Mouse (Mus musculus): ENCODE results near the gene Tex45. TPM values are rescaled to one million over a fixed set of nuclear protein-coding genes. Genes with fewer than 3 reads are reported as not detected.

Gene Tex45
- total and polyA plus RNA-seq, 3 experiments = 0.06 to 0.12 TPM; not detected in 1

DNA sequence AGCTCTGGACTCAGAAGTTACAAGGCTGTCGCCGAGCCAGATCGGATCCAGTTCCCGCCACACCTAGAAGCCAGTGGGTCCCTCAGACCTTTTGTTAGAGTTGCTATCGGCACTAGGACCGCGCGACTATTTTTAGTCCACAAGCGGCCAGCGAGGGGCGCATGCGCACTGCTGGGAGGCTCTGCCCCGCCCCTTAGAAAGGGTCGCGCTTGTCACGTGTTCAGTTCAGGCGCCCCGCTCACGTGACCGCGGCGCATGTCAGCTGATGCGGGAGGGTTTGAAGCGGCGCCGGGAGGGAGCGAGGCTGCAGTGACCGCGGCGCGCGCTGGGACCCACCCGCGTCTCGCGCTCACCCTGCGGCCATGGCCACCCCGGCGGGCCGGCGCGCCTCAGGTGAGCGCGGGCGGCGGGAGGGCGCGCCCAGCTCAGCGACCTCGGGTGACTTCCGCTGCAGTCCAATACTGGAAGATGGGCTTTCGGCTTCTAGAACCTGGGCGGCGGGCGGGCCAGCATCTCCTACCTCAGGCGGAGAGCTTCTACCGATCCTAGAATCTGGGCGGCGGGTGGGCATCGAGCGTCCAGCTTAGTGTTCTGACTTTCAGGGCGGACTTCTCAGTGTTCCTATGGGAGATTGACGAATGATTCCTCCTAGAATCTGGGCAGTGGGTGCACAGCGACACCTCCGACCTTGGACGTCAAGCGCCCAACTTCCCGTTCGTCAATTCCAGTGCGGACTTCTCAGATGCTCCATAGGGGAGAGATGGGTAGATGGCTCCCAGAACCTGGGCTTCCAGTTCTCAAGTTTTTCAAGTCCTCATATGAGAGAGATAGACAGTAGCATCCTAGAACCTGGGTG is 29.8 kb downstream of the Tex45 start, which contains the start of gene Mcoln1:
Mcoln1 (plus strand) TSS at position 223 of the 856 bp plus-strand sequence.
- Histone ChIP-seq H3K4me1 (ENCODE audit: control insufficient read depth in 1 of 2, insufficient read depth in 2 of 2, low read length in 2 of 2) (peaks cover 0 to 6% of the 10 kb centered on the region in 2 experiments; a peak in 2 of 4 replicates), H3K27ac (ENCODE audit: control insufficient read depth, low read depth, low read length) (peak within 1 kb of the TSS; percentile 75), H3K79me2 (ENCODE audit: control insufficient read depth, insufficient read depth, low read length, poor library complexity) (peaks cover 3% of the 10 kb centered on the region; the same call in 1 of the 2 replicates), H3K9me3 (replicated peaks; ENCODE audit: insufficient read depth, low read length) (no peaks in the 10 kb centered on the region), H3K27me3 (ENCODE audit: control insufficient read depth in 1 of 2, insufficient read depth in 2 of 2, low read length in 2 of 2) (no peaks in the 10 kb centered on the region), H3K36me3 (ENCODE audit: control insufficient read depth in 1 of 2, insufficient read depth in 2 of 2, low read length in 2 of 2) (peaks cover 0 to 6% of the 10 kb centered on the region in 2 experiments; a peak in 1 of 4 replicates), H3K4me3 (ENCODE audit: control insufficient read depth in 1 of 2, insufficient read depth in 1 of 2, low read depth in 2 of 2, low read length in 2 of 2) (peak within 1 kb of the TSS; percentile 56 to 75), H3K9ac (ENCODE audit: control insufficient read depth, low read depth, low read length, poor library complexity, severe bottlenecking) (peak within 1 kb of the TSS; percentile 81)
- DNase-seq (ENCODE audit: low read depth, low spot score) = peak; percentile 98
- TF ChIP-seq GABPA (IDR thresholded peaks at IDR 0.05; ENCODE audit: low read depth, low read length) = no peak
- peak; percentile 86 for TF ChIP-seq NELFE (IDR thresholded peaks at IDR 0.05; ENCODE audit: low read depth, low read length)
- TF ChIP-seq EP300 (IDR thresholded peaks at IDR 0.05; ENCODE audit: low read depth in 1 of 2, low read length in 2 of 2) = no peak
- TF ChIP-seq MAZ (IDR thresholded peaks at IDR 0.05; ENCODE audit: low read depth, low read length) = peak; percentile 89
- no peak for TF ChIP-seq RAD21 (IDR thresholded peaks at IDR 0.05; ENCODE audit: low read depth, low read length)
- TF ChIP-seq CHD2 (IDR thresholded peaks at IDR 0.05; ENCODE audit: low read length) = no peak
- TF ChIP-seq USF2 (IDR thresholded peaks at IDR 0.05; ENCODE audit: borderline replicate concordance in 1 of 2, insufficient read depth in 1 of 2, low read depth in 1 of 2, low read length in 2 of 2) = peak; percentile 97 to 99
- TF ChIP-seq SIN3A (IDR thresholded peaks at IDR 0.05; ENCODE audit: low read length) = peak; percentile 95
- TF ChIP-seq CTCF (IDR thresholded peaks at IDR 0.05 in 2 of 3, conservative IDR thresholded peaks at IDR 0.05 in 1 of 3; ENCODE audit: control insufficient read depth in 1 of 3, insufficient read depth in 1 of 3, low read depth in 2 of 3, low read length in 3 of 3, poor library complexity in 1 of 3, severe bottlenecking in 1 of 3) = peak in 2 of 3 experiments; percentile 1 to 2; a peak in 1 of 6 replicates
- TF ChIP-seq ZKSCAN1 (IDR thresholded peaks at IDR 0.05; ENCODE audit: low read depth, low read length) = no peak
- no peak for TF ChIP-seq SMC3 (IDR thresholded peaks at IDR 0.05; ENCODE audit: low read depth, low read length)
- TF ChIP-seq ZMIZ1 (IDR thresholded peaks at IDR 0.05; ENCODE audit: low read depth, low read length) = peak; percentile 63; the same call in 1 of the 2 replicates
- TF ChIP-seq ZC3H11A (IDR thresholded peaks at IDR 0.05; ENCODE audit: low read depth, low read length) = no peak
- no peak for TF ChIP-seq GATA1 (IDR thresholded peaks at IDR 0.05; ENCODE audit: low read depth, low read length)
- TF ChIP-seq ELF1 (IDR thresholded peaks at IDR 0.05; ENCODE audit: low read depth, low read length) = no peak
- TF ChIP-seq POLR2AphosphoS5 (IDR thresholded peaks at IDR 0.05; ENCODE audit: borderline replicate concordance, low read depth, low read length) = no peak
- TF ChIP-seq BHLHE40 (IDR thresholded peaks at IDR 0.05; ENCODE audit: borderline replicate concordance, low read depth, low read length) = peak; percentile 90
- no peak; the same call in 1 of the 2 replicates for TF ChIP-seq KAT2A (conservative IDR thresholded peaks at IDR 0.05; ENCODE audit: low read depth, low read length)
- peak; percentile 28; the same call in 1 of the 2 replicates for TF ChIP-seq TCF12 (IDR thresholded peaks at IDR 0.05; ENCODE audit: low read depth, low read length)
- TF ChIP-seq TAL1 (IDR thresholded peaks at IDR 0.05; ENCODE audit: low read length) = no peak
- TF ChIP-seq HCFC1 (IDR thresholded peaks at IDR 0.05; ENCODE audit: low read depth, low read length) = peak; percentile 87
- no peak for TF ChIP-seq RCOR1 (IDR thresholded peaks at IDR 0.05; ENCODE audit: low read depth, low read length)
- TF ChIP-seq MAX (IDR thresholded peaks at IDR 0.05; ENCODE audit: low read length) = peak; percentile 99
- no peak for TF ChIP-seq JUND (IDR thresholded peaks at IDR 0.05; ENCODE audit: low read depth, low read length)
- no peak for TF ChIP-seq MYB (IDR thresholded peaks at IDR 0.05; ENCODE audit: low read depth, low read length)
- TF ChIP-seq POLR2AphosphoS2 (IDR thresholded peaks at IDR 0.05; ENCODE audit: low read length) = peak; percentile 86
- TF ChIP-seq USF1 (IDR thresholded peaks at IDR 0.05; ENCODE audit: low read depth, low read length) = peak; percentile 99
- TF ChIP-seq CHD1 (IDR thresholded peaks at IDR 0.05; ENCODE audit: low read depth, low read length) = no peak
- TF ChIP-seq MYC (IDR thresholded peaks at IDR 0.05; ENCODE audit: low read depth, low read length) = no peak
- TF ChIP-seq UBTF (IDR thresholded peaks at IDR 0.05; ENCODE audit: borderline replicate concordance, insufficient read depth, low read depth, low read length) = no peak
- peak; percentile 74; the same call in 1 of the 2 replicates for TF ChIP-seq MEF2A (IDR thresholded peaks at IDR 0.05; ENCODE audit: extremely low read depth, insufficient replicate concordance, low read depth, low read length, poor library complexity, severe bottlenecking)
- 0 out of 2 replicates have a peak, but pooled peaks have one; percentile 54 for TF ChIP-seq ETS1 (IDR thresholded peaks at IDR 0.05; ENCODE audit: low read depth, low read length)
- TF ChIP-seq POLR2A (IDR thresholded peaks at IDR 0.05; ENCODE audit: control insufficient read depth in 1 of 2, insufficient read depth in 1 of 2, low read depth in 1 of 2, low read length in 2 of 2, poor library complexity in 1 of 2) = peak; percentile 86 to 92; a peak in 3 of 4 replicates
- no peak for TF ChIP-seq MAFK (IDR thresholded peaks at IDR 0.05; ENCODE audit: borderline replicate concordance, low read depth, low read length)
- TF ChIP-seq MXI1 (IDR thresholded peaks at IDR 0.05; ENCODE audit: low read depth, low read length) = peak; percentile 74

Measured in MEL (cell line).